Mouse (Mus musculus): ENCODE data around the gene Cavin2. TPM values are rescaled to one million over a fixed set of nuclear protein-coding genes. Genes with fewer than 3 reads are reported as not detected.

Cavin2 gene
- 4.7 and 6.6 TPM in 2 replicates for polyA plus RNA-seq (2014; fragmentation: Nextera tagmentation; extraction: Ambion mirVana)

DNA sequence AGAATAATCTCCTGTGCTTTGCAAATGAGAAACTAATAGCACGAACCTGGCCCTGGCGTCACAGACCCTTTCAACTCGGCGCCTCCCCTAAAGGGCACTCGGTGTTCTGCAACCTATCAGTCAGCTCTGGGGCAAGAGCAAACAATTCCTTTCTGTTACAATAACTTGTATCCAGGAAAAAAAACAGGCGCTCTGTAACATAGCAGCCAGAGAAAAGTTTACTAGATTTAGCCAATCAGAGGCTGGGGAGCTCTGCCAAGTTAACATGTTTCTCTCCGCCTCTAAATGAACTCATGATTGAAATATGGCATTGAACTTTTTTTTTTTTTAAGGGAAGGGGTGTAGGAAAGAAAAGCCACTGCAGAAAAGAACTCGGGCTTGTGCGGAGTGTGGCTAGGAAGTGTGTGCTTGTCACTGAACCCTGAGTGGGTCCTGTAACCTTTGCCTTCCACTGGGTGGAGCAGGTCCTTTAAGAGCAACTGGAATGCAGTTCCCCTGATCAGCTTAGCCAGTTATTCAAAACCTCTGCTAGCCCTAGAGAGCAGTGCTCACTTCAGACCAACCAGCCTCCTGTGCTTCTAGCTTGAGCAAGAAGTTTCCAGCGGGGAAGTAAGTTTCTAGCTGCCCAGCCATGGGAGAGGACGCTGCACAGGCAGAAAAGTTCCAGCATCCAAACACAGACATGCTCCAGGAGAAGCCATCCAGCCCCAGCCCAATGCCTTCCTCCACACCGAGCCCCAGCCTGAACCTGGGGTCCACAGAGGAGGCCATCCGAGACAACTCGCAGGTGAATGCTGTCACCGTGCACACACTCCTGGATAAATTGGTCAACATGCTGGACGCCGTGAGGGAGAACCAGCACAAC is at the start of gene Cavin2:
Gene Cavin2 (plus strand): TSS at position 372 of the 865 bp plus-strand sequence.
- Histone ChIP-seq H3K4me2 (ENCODE audit: low read length) (no peak within 1 kb of the TSS), H3K9ac (ENCODE audit: low read length) (no peak within 1 kb of the TSS), H3K4me1 (ENCODE audit: control insufficient read depth, insufficient read depth, low read length) (no peaks in the 10 kb centered on the region), H3K9me3 (replicated peaks; ENCODE audit: control insufficient read depth, low read length) (no peaks in the 10 kb centered on the region), H3K36me3 (ENCODE audit: control insufficient read depth, insufficient read depth, low read length) (no peaks in the 10 kb centered on the region), H3K27ac (ENCODE audit: low read depth, low read length) (no peak within 1 kb of the TSS), H3K27me3 (replicated peaks; ENCODE audit: control insufficient read depth, insufficient read depth, low read length) (no peaks in the 10 kb centered on the region), H3K4me3 (ENCODE audit: low read depth, low read length) (no peak within 1 kb of the TSS)
- DNase-seq (ENCODE audit: low spot score) (peak; percentile 40), ATAC-seq (peak; percentile 49; the same call in 1 of the 2 replicates)
- WGBS, result 61% methylated on average over 17 of the region's 17 CpGs

DNA sequence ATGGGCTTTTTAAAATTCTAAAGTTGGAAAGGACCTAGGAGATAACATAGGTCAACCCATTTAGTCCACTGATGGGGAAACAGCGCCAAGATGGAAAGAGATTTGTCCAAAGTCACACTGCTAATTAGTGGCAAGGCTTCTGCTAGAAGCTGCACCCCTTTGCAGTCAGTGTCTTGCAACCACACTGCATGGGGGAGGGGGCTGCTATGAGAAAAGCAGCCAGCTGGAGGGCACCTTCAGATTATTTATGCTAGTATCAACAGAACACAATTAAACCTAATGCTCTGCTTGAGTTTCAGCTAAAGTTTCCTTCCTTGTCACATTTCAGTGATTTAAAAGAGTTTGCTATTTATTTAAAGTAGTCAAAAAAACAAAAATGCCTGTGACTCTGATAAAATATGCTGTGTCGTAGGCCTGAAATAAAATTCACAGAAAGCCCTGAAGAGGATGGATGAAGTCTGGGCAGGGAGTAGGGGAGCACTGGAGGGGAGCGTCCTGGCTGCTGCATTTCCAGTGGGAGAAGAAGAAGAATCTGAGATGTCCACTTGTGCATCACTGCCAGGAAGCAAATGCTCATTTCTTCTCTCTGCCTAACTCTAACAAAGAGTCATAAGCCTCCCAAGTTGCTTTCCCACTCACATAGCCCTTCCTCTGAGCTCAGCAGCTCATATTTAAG is 47.5 kb upstream of the Cavin2 start:
- Histone ChIP-seq H3K4me2 (ENCODE audit: low read length) (no peak overlapping the region), H3K36me3 (ENCODE audit: control insufficient read depth, insufficient read depth, low read length) (no peaks in the 10 kb centered on the region), H3K9me3 (replicated peaks; ENCODE audit: control insufficient read depth, low read length) (no peaks in the 10 kb centered on the region), H3K27ac (ENCODE audit: low read depth, low read length) (no peak overlapping the region), H3K9ac (ENCODE audit: low read length) (no peak overlapping the region), H3K4me1 (ENCODE audit: control insufficient read depth, insufficient read depth, low read length) (no peaks in the 10 kb centered on the region), H3K4me3 (ENCODE audit: low read depth, low read length) (no peak overlapping the region), H3K27me3 (replicated peaks; ENCODE audit: control insufficient read depth, insufficient read depth, low read length) (no peaks in the 10 kb centered on the region)
- WGBS, result 73% methylated on average over 3 of the region's 3 CpGs
- no peak for ATAC-seq
- DNase-seq (ENCODE audit: low spot score), result peak; percentile 24

DNA sequence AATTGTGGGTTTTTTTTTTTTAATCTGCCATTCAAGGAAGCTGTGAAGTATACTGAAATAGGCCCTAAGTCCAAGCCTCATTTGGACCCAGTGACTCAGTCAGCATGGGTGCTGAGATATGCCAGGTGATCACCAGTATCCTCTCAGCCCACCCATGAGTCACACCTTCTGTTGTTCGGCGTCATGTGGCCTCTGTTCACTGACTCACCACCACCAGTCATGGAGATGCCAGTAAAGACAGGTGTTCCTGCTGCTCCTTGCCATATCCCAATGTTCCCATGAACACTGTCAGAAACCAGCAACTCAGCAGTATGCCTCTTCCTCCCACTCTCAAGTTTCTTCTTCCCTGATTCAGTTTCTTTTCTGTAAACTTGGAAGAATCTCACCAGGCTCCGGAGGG is 45.6 kb upstream of the Cavin2 start:
- no peak overlapping the region for H3K27ac ChIP-seq (ENCODE audit: low read depth, low read length)
- no peaks in the 10 kb centered on the region for H3K9me3 ChIP-seq (replicated peaks; ENCODE audit: control insufficient read depth, low read length)
- no peaks in the 10 kb centered on the region for H3K36me3 ChIP-seq (ENCODE audit: control insufficient read depth, insufficient read depth, low read length)
- 92% methylated on average over 3 of the region's 3 CpGs for WGBS
- H3K27me3 ChIP-seq (replicated peaks; ENCODE audit: control insufficient read depth, insufficient read depth, low read length), result no peaks in the 10 kb centered on the region
- H3K4me3 ChIP-seq (ENCODE audit: low read depth, low read length), result no peak overlapping the region
- DNase-seq (ENCODE audit: low spot score) (no peak), ATAC-seq (no peak)
- H3K4me1 ChIP-seq (ENCODE audit: control insufficient read depth, insufficient read depth, low read length), result no peaks in the 10 kb centered on the region
- no peak overlapping the region for H3K9ac ChIP-seq (ENCODE audit: low read length)
- H3K4me2 ChIP-seq (ENCODE audit: low read length), result no peak overlapping the region

DNA sequence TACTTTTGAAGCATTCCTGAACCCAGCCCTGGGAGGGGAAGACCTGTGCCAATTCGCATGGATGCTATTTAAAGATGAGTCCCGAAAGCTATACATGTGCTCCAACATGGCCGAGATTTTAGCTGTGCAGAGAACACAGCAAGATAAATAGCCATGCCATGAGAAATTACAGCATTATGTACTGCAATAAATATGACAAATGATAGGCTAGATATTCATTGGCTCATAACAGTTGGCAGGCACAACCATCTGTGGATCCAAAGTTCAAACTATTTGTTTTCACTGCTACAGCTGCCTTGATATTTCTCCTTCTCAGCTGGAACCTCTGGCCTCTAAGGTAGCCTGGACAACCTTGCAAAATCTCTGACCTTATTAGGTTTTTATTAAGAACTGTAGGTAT is 45.1 kb upstream of the Cavin2 start:
- no peaks in the 10 kb centered on the region for H3K36me3 ChIP-seq (ENCODE audit: control insufficient read depth, insufficient read depth, low read length)
- H3K27ac ChIP-seq (ENCODE audit: low read depth, low read length), result no peak overlapping the region
- WGBS, result 88% methylated on average over 3 of the region's 3 CpGs
- H3K4me2 ChIP-seq (ENCODE audit: low read length), result no peak overlapping the region
- H3K4me1 ChIP-seq (ENCODE audit: control insufficient read depth, insufficient read depth, low read length), result no peaks in the 10 kb centered on the region
- H3K9me3 ChIP-seq (replicated peaks; ENCODE audit: control insufficient read depth, low read length), result no peaks in the 10 kb centered on the region
- DNase-seq (ENCODE audit: low spot score), result no peak
- no peak overlapping the region for H3K4me3 ChIP-seq (ENCODE audit: low read depth, low read length)
- no peak for ATAC-seq
- H3K9ac ChIP-seq (ENCODE audit: low read length), result no peak overlapping the region
- no peaks in the 10 kb centered on the region for H3K27me3 ChIP-seq (replicated peaks; ENCODE audit: control insufficient read depth, insufficient read depth, low read length)

DNA sequence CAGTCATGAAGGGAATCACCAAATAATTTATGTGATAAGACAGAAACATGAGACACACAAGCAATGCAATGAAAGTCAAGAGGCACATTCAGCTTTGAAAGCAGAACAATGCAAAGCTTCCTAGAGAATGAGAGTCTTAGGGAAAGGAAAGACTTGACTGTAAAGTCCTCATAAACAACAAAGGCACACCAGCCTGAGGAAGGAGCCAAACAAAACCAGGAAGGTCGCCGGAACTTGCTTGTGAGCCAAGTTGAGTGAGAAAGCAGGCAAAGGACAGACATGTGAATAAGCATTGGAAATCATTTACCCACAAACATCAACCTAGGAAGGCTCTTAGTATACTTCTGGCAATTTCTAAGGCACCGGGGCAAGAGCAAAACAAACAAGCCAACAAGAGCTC is 43.5 kb upstream of the Cavin2 start:
- no peak for DNase-seq (ENCODE audit: low spot score)
- 79% methylated on average over 3 of the region's 3 CpGs for WGBS

DNA sequence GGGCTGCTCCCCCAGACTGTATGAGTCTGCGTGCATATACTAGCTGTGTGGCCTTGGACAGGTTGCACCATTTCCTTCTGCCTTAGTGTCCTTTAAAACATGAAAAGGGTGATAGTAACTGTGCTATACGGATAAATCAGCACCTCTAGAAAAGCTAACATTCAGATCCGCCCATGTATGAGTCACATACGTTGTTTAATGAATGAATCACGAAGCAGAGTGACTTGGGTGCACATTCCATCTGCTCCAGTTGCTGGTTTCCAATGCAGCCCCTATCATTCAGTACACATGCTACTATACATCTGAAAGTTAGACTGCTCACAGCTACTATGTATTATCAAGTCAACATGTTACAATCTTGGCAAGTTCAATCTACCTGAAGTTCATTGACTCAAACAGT is 38.6 kb upstream of the Cavin2 start:
- Histone ChIP-seq H3K9me3 (replicated peaks; ENCODE audit: control insufficient read depth, low read length) (no peaks in the 10 kb centered on the region), H3K4me1 (ENCODE audit: control insufficient read depth, insufficient read depth, low read length) (no peaks in the 10 kb centered on the region), H3K9ac (ENCODE audit: low read length) (no peak overlapping the region), H3K27me3 (replicated peaks; ENCODE audit: control insufficient read depth, insufficient read depth, low read length) (no peaks in the 10 kb centered on the region), H3K36me3 (ENCODE audit: control insufficient read depth, insufficient read depth, low read length) (no peaks in the 10 kb centered on the region), H3K4me2 (ENCODE audit: low read length) (no peak overlapping the region), H3K27ac (ENCODE audit: low read depth, low read length) (no peak overlapping the region), H3K4me3 (ENCODE audit: low read depth, low read length) (no peak overlapping the region)
- ATAC-seq (no peak), DNase-seq (ENCODE audit: low spot score) (no peak)
- WGBS, result 85% methylated on average over 5 of the region's 5 CpGs

More for the DNA sequence above, 43.5 kb upstream of the Cavin2 start:
- Histone ChIP-seq H3K9me3 (replicated peaks; ENCODE audit: control insufficient read depth, low read length) (no peaks in the 10 kb centered on the region), H3K27me3 (replicated peaks; ENCODE audit: control insufficient read depth, insufficient read depth, low read length) (no peaks in the 10 kb centered on the region), H3K9ac (ENCODE audit: low read length) (no peak overlapping the region), H3K36me3 (ENCODE audit: control insufficient read depth, insufficient read depth, low read length) (no peaks in the 10 kb centered on the region), H3K4me1 (ENCODE audit: control insufficient read depth, insufficient read depth, low read length) (no peaks in the 10 kb centered on the region), H3K4me2 (ENCODE audit: low read length) (no peak overlapping the region), H3K27ac (ENCODE audit: low read depth, low read length) (no peak overlapping the region), H3K4me3 (ENCODE audit: low read depth, low read length) (no peak overlapping the region)
- ATAC-seq, result no peak

DNA sequence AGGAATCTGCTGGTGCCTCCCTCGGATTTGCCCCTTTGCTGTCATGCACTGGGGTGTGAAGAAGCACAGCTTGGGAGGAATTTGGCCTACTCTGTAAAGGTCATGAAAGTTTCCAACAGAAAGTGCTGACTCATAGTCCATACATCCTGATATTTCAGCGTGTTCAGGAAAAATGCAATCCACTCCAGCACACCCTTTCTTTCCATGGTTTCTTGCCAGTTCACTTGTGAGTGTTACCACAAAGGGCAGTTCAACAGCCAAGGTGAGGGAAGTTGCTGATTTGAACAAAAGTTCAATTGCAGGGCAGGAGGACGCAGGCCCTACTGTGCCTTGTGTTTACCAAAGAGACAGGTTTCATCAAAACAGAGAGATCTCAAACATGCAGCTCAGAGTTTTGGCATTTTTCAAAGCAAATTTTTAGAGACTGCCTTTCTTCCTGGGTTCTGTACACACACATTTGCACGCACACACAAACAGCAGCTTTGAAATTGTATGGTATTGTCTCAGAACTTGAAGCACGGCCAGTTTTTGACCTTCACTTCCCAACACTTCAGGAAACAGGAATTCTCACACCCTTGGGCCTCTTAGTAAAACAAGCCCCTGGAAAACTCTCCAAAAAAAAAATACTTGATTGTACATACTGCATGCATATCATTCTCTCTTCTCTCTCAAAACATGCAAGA is 23.7 kb upstream of the Cavin2 start:
- Histone ChIP-seq H3K36me3 (ENCODE audit: control insufficient read depth, insufficient read depth, low read length) (no peaks in the 10 kb centered on the region), H3K9ac (ENCODE audit: low read length) (no peak overlapping the region), H3K4me3 (ENCODE audit: low read depth, low read length) (no peak overlapping the region), H3K27me3 (replicated peaks; ENCODE audit: control insufficient read depth, insufficient read depth, low read length) (no peaks in the 10 kb centered on the region), H3K4me1 (ENCODE audit: control insufficient read depth, insufficient read depth, low read length) (no peaks in the 10 kb centered on the region), H3K9me3 (replicated peaks; ENCODE audit: control insufficient read depth, low read length) (no peaks in the 10 kb centered on the region), H3K4me2 (ENCODE audit: low read length) (no peak overlapping the region), H3K27ac (ENCODE audit: low read depth, low read length) (no peak overlapping the region)
- no peak for ATAC-seq
- no peak for DNase-seq (ENCODE audit: low spot score)
- WGBS, result 70% methylated on average over 5 of the region's 5 CpGs

DNA sequence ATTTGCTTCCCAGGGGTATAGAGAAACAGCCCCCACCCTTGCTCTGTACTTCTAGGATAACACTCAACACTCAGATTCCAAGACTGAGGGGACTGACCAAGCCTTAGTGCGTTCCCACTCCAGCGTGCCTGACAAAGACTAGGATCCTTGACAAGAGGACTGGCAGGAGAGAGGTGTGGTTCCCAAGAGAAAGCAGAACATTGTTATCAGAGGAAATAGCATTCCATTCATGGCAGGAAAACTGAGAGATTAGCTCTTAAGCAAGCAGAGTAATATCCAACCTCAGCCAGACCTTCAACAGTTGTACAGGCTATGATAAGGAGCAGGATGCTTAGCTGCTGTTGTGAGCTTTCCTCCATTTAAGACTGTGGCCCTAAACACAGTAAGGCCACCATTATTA is 23.0 kb upstream of the Cavin2 start:
- Histone ChIP-seq H3K4me3 (ENCODE audit: low read depth, low read length) (no peak overlapping the region), H3K9me3 (replicated peaks; ENCODE audit: control insufficient read depth, low read length) (no peaks in the 10 kb centered on the region), H3K4me2 (ENCODE audit: low read length) (no peak overlapping the region), H3K27ac (ENCODE audit: low read depth, low read length) (no peak overlapping the region), H3K9ac (ENCODE audit: low read length) (no peak overlapping the region), H3K36me3 (ENCODE audit: control insufficient read depth, insufficient read depth, low read length) (no peaks in the 10 kb centered on the region), H3K4me1 (ENCODE audit: control insufficient read depth, insufficient read depth, low read length) (no peaks in the 10 kb centered on the region), H3K27me3 (replicated peaks; ENCODE audit: control insufficient read depth, insufficient read depth, low read length) (no peaks in the 10 kb centered on the region)
- no peak for DNase-seq (ENCODE audit: low spot score)
- 61% methylated on average over 2 of the region's 2 CpGs for WGBS
- no peak for ATAC-seq

All from forebrain, embryonic 14.5 days (tissue).